Mouse (Mus musculus): ENCODE results near the gene Sptlc2. TPM values are rescaled to one million over a fixed set of nuclear protein-coding genes. Genes with fewer than 3 reads are reported as not detected.

Gene Sptlc2
- polyA plus RNA-seq, 1 experiment from 2014 or later, result 69.1 TPM

- no peaks in the 10 kb centered on the region for H3K27me3 ChIP-seq (ENCODE audit: control insufficient read depth, insufficient read depth, low read length)
- H3K9me3 ChIP-seq (ENCODE audit: control insufficient read depth, low read length), result no peaks in the 10 kb centered on the region
- no peak overlapping the region for H3K4me3 ChIP-seq (ENCODE audit: control insufficient read depth in 1 of 2, insufficient read depth in 1 of 2, low read depth in 1 of 2, low read length in 2 of 2)
- peaks cover 56% of the 10 kb centered on the region for H3K36me3 ChIP-seq (ENCODE audit: control insufficient read depth, insufficient read depth, low read length)
- no peaks in the 10 kb centered on the region for H3K4me1 ChIP-seq (ENCODE audit: control insufficient read depth in 2 of 2, insufficient read depth in 2 of 2, low read length in 2 of 2)
- 83% methylated on average over 2 of the region's 2 CpGs for WGBS
- no peak overlapping the region for H3K9ac ChIP-seq (ENCODE audit: low read length)
- H3K4me2 ChIP-seq (ENCODE audit: low read length), result no peak overlapping the region
- H3K27ac ChIP-seq (replicated peaks in 1 of 2; ENCODE audit: control insufficient read depth in 1 of 2, insufficient read depth in 1 of 2, low read depth in 2 of 2, low read length in 2 of 2), result no peak overlapping the region
- ATAC-seq (ENCODE audit: insufficient number of reproducible peaks, insufficient read depth, low FRiP score, low read depth), result no peak
Observed at GRCm38 (mm10) chr12:87347511-87347910, 40.6 kb downstream of the Sptlc2 start.

DNA sequence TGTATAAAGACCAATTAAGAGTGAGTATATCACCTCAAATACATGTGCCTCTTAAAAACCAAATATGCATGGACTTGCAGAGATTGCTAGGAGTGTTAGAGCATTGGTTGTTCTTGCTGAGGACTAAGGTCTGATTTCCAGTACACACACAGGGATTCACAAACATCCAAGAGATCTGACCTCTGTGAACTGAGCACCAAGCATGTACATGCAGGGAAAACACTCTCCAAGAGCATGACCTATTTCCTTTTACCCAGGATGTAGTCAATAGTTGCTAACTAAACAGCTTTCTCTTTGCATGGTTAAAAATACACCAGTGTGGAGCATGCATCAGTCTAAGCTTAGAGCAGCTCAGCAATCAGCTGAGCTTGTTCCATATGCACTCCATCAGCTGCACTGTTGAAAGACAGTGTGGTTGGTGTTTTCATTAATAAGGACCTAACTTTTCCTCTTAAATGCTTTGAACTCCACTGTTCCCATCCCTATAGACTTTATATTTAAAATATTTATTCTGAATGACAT, 45.0 kb downstream of the Sptlc2 start:
- H3K4me2 ChIP-seq (ENCODE audit: low read length), result no peak overlapping the region
- H3K27me3 ChIP-seq (ENCODE audit: control insufficient read depth, insufficient read depth, low read length), result no peaks in the 10 kb centered on the region
- H3K9me3 ChIP-seq (ENCODE audit: control insufficient read depth, low read length), result no peaks in the 10 kb centered on the region
- H3K4me1 ChIP-seq (ENCODE audit: control insufficient read depth in 2 of 2, insufficient read depth in 2 of 2, low read length in 2 of 2), result no peaks in the 10 kb centered on the region
- H3K4me3 ChIP-seq (ENCODE audit: control insufficient read depth in 1 of 2, insufficient read depth in 1 of 2, low read depth in 1 of 2, low read length in 2 of 2), result no peak overlapping the region
- H3K9ac ChIP-seq (ENCODE audit: low read length), result no peak overlapping the region
- H3K27ac ChIP-seq (replicated peaks in 1 of 2; ENCODE audit: control insufficient read depth in 1 of 2, insufficient read depth in 1 of 2, low read depth in 2 of 2, low read length in 2 of 2), result no peak overlapping the region
- H3K36me3 ChIP-seq (ENCODE audit: control insufficient read depth, insufficient read depth, low read length), result peaks cover 56% of the 10 kb centered on the region
- no peak for ATAC-seq (ENCODE audit: insufficient number of reproducible peaks, insufficient read depth, low FRiP score, low read depth)

DNA sequence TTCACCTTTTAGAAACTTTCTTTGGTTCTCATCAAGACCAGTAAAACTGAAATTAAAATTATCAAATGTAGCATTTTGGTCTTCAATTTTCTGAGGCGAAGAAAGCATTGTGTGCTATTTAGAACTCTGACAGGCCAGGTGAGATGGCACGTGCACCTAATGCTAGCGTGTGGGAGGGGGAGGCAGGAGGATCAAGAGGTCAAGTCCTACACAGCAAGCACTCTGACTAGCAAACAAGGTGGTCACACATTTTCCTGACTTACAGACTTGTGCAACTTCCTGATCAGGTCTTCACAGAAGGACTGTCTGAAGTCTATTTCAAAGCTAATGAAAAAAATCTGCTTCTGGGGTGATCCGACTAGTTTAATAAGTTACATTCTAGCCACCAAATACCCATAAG, 50.1 kb downstream of the Sptlc2 start:
- Histone ChIP-seq H3K9me3 (ENCODE audit: control insufficient read depth, low read length) (no peaks in the 10 kb centered on the region), H3K27ac (replicated peaks in 1 of 2; ENCODE audit: control insufficient read depth in 1 of 2, insufficient read depth in 1 of 2, low read depth in 2 of 2, low read length in 2 of 2) (no peak overlapping the region), H3K36me3 (ENCODE audit: control insufficient read depth, insufficient read depth, low read length) (peaks cover 34% of the 10 kb centered on the region), H3K9ac (ENCODE audit: low read length) (no peak overlapping the region), H3K4me3 (ENCODE audit: control insufficient read depth in 1 of 2, insufficient read depth in 1 of 2, low read depth in 1 of 2, low read length in 2 of 2) (no peak overlapping the region), H3K4me1 (ENCODE audit: control insufficient read depth in 2 of 2, insufficient read depth in 2 of 2, low read length in 2 of 2) (no peaks in the 10 kb centered on the region), H3K4me2 (ENCODE audit: low read length) (no peak overlapping the region), H3K27me3 (ENCODE audit: control insufficient read depth, insufficient read depth, low read length) (no peaks in the 10 kb centered on the region)
- 85% methylated on average over 4 of the region's 4 CpGs for WGBS
- no peak for ATAC-seq (ENCODE audit: insufficient number of reproducible peaks, insufficient read depth, low FRiP score, low read depth)

- WGBS, result 30% methylated on average over 2 of the region's 2 CpGs
- no peak overlapping the region for H3K27ac ChIP-seq (replicated peaks in 1 of 2; ENCODE audit: control insufficient read depth in 1 of 2, insufficient read depth in 1 of 2, low read depth in 2 of 2, low read length in 2 of 2)
- H3K4me3 ChIP-seq (ENCODE audit: control insufficient read depth in 1 of 2, insufficient read depth in 1 of 2, low read depth in 1 of 2, low read length in 2 of 2), result no peak overlapping the region
- no peak overlapping the region for H3K9ac ChIP-seq (ENCODE audit: low read length)
- no peaks in the 10 kb centered on the region for H3K9me3 ChIP-seq (ENCODE audit: control insufficient read depth, low read length)
- H3K36me3 ChIP-seq (ENCODE audit: control insufficient read depth, insufficient read depth, low read length), result peaks cover 19% of the 10 kb centered on the region; the same call in 1 of the 2 replicates
- H3K4me1 ChIP-seq (ENCODE audit: control insufficient read depth in 2 of 2, insufficient read depth in 2 of 2, low read length in 2 of 2), result no peaks in the 10 kb centered on the region
- no peak for ATAC-seq (ENCODE audit: insufficient number of reproducible peaks, insufficient read depth, low FRiP score, low read depth)
- H3K27me3 ChIP-seq (ENCODE audit: control insufficient read depth, insufficient read depth, low read length), result no peaks in the 10 kb centered on the region
- no peak overlapping the region for H3K4me2 ChIP-seq (ENCODE audit: low read length)
Observed at GRCm38 (mm10) chr12:87334886-87335285, 53.3 kb downstream of the Sptlc2 start.

- Histone ChIP-seq H3K4me3 (ENCODE audit: control insufficient read depth in 1 of 2, insufficient read depth in 1 of 2, low read depth in 1 of 2, low read length in 2 of 2) (no peak overlapping the region), H3K27ac (replicated peaks in 1 of 2; ENCODE audit: control insufficient read depth in 1 of 2, insufficient read depth in 1 of 2, low read depth in 2 of 2, low read length in 2 of 2) (no peak overlapping the region), H3K9ac (ENCODE audit: low read length) (no peak overlapping the region), H3K9me3 (ENCODE audit: control insufficient read depth, low read length) (no peaks in the 10 kb centered on the region), H3K4me1 (ENCODE audit: control insufficient read depth in 2 of 2, insufficient read depth in 2 of 2, low read length in 2 of 2) (no peaks in the 10 kb centered on the region), H3K4me2 (ENCODE audit: low read length) (no peak overlapping the region), H3K27me3 (ENCODE audit: control insufficient read depth, insufficient read depth, low read length) (no peaks in the 10 kb centered on the region), H3K36me3 (ENCODE audit: control insufficient read depth, insufficient read depth, low read length) (peaks cover 19% of the 10 kb centered on the region; the same call in 1 of the 2 replicates)
- ATAC-seq (ENCODE audit: insufficient number of reproducible peaks, insufficient read depth, low FRiP score, low read depth), result no peak
Observed at GRCm38 (mm10) chr12:87333794-87334193, 54.4 kb downstream of the Sptlc2 start.

GRCm38 (mm10) chr12:87332511-87332910, 55.6 kb downstream of the Sptlc2 start:
- ATAC-seq (ENCODE audit: insufficient number of reproducible peaks, insufficient read depth, low FRiP score, low read depth), result no peak
- Histone ChIP-seq H3K4me3 (ENCODE audit: control insufficient read depth in 1 of 2, insufficient read depth in 1 of 2, low read depth in 1 of 2, low read length in 2 of 2) (no peak overlapping the region), H3K27ac (replicated peaks in 1 of 2; ENCODE audit: control insufficient read depth in 1 of 2, insufficient read depth in 1 of 2, low read depth in 2 of 2, low read length in 2 of 2) (no peak overlapping the region), H3K27me3 (ENCODE audit: control insufficient read depth, insufficient read depth, low read length) (no peaks in the 10 kb centered on the region), H3K36me3 (ENCODE audit: control insufficient read depth, insufficient read depth, low read length) (peaks cover 19% of the 10 kb centered on the region; the same call in 1 of the 2 replicates), H3K9ac (ENCODE audit: low read length) (no peak overlapping the region), H3K4me2 (ENCODE audit: low read length) (no peak overlapping the region), H3K4me1 (ENCODE audit: control insufficient read depth in 2 of 2, insufficient read depth in 2 of 2, low read length in 2 of 2) (0 out of 4 replicates have a peak, but pooled peaks cover 2 to 6% of the 10 kb centered on the region in 2 experiments), H3K9me3 (ENCODE audit: control insufficient read depth, low read length) (no peaks in the 10 kb centered on the region)
- WGBS, result 79% methylated on average over 4 of the region's 4 CpGs

- Histone ChIP-seq H3K27me3 (ENCODE audit: control insufficient read depth, insufficient read depth, low read length) (no peaks in the 10 kb centered on the region), H3K4me1 (ENCODE audit: control insufficient read depth in 2 of 2, insufficient read depth in 2 of 2, low read length in 2 of 2) (0 out of 4 replicates have a peak, but pooled peaks cover 2 to 8% of the 10 kb centered on the region in 2 experiments), H3K9ac (ENCODE audit: low read length) (no peak overlapping the region), H3K36me3 (ENCODE audit: control insufficient read depth, insufficient read depth, low read length) (peaks cover 19% of the 10 kb centered on the region; the same call in 1 of the 2 replicates), H3K4me3 (ENCODE audit: control insufficient read depth in 1 of 2, insufficient read depth in 1 of 2, low read depth in 1 of 2, low read length in 2 of 2) (no peak overlapping the region), H3K27ac (replicated peaks in 1 of 2; ENCODE audit: control insufficient read depth in 1 of 2, insufficient read depth in 1 of 2, low read depth in 2 of 2, low read length in 2 of 2) (no peak overlapping the region), H3K4me2 (ENCODE audit: low read length) (no peak overlapping the region), H3K9me3 (ENCODE audit: control insufficient read depth, low read length) (no peaks in the 10 kb centered on the region)
- ATAC-seq (ENCODE audit: insufficient number of reproducible peaks, insufficient read depth, low FRiP score, low read depth), result no peak
- 48% methylated on average over 5 of the region's 5 CpGs for WGBS
Observed at GRCm38 (mm10) chr12:87331908-87332307, 56.2 kb downstream of the Sptlc2 start.

DNA sequence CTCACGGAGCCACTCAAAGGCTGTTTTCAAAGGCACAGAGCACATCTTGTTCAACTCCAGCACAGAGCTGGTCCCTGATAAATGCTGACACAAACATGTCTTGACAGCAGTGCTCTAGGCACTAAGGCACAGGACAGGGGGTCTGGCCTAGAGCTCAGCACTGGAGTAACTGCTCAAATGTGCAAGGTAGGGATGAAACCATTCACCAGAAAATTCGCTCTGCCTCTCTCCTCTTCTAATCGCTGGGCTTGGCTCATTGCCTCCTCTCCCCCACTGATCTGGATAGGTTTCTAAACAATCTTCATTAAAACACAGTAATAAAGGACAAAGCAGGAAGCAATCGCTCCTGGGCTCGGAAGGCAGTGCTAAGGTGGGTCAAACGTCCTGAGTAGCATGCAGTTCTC, 57.1 kb downstream of the Sptlc2 start:
- Histone ChIP-seq H3K9me3 (ENCODE audit: control insufficient read depth, low read length) (no peaks in the 10 kb centered on the region), H3K27me3 (ENCODE audit: control insufficient read depth, insufficient read depth, low read length) (no peaks in the 10 kb centered on the region), H3K4me3 (ENCODE audit: control insufficient read depth in 1 of 2, insufficient read depth in 1 of 2, low read depth in 1 of 2, low read length in 2 of 2) (no peak overlapping the region), H3K36me3 (ENCODE audit: control insufficient read depth, insufficient read depth, low read length) (peaks cover 22% of the 10 kb centered on the region; the same call in 1 of the 2 replicates), H3K27ac (replicated peaks in 1 of 2; ENCODE audit: control insufficient read depth in 1 of 2, insufficient read depth in 1 of 2, low read depth in 2 of 2, low read length in 2 of 2) (no peak overlapping the region), H3K4me2 (ENCODE audit: low read length) (no peak overlapping the region), H3K4me1 (ENCODE audit: control insufficient read depth in 2 of 2, insufficient read depth in 2 of 2, low read length in 2 of 2) (0 out of 4 replicates have a peak, but pooled peaks cover 2 to 8% of the 10 kb centered on the region in 2 experiments), H3K9ac (ENCODE audit: low read length) (peak overlapping the region; percentile 21; the same call in 1 of the 2 replicates)
- 61% methylated on average over 6 of the region's 6 CpGs for WGBS
- ATAC-seq (ENCODE audit: insufficient number of reproducible peaks, insufficient read depth, low FRiP score, low read depth), result no peak
